Mouse (Mus musculus): Measurements from ENCODE around the gene Sprr1b.

DNA sequence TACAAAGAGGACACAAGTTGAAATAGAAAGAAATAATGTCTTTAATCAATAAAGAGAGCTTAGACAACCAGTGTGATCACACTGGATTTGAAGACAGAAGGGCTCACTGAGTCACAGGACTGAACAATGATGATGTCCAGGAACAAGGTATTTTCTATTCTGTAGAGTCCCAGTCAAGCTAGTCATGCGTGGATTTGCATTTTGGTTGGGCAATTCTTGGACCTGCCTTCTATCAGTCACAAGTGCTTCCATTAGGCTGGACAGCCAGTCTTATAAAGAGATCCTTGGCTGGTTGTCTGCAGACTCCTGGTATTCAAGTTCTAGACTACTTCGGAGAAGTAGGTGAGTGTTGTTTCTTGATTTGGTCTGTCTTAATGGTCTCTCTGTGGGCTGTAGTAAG lies 30.9 kb downstream of the Sprr1b start, which contains the start of gene Sprr2i:
- no peak for TF ChIP-seq CTCF (IDR thresholded peaks at IDR 0.05; ENCODE audit: control insufficient read depth, insufficient read depth, low read length)
- TF ChIP-seq POLR2A (IDR thresholded peaks at IDR 0.05; ENCODE audit: borderline replicate concordance, control insufficient read depth, low read depth, low read length): no peak
